Mouse (Mus musculus) liver, adult (tissue): ENCODE measurements around the gene Axdnd1.

Source experiments
- GATA4 ChIP-seq: IDR thresholded peaks from 2 replicates; pipeline ENCODE4 v1.6.1; 2014; ENCODE audit warnings: mild to moderate bottlenecking, low read length; ENCODE audit not compliant: insufficient replicate concordance

Axdnd1 gene

DNA sequence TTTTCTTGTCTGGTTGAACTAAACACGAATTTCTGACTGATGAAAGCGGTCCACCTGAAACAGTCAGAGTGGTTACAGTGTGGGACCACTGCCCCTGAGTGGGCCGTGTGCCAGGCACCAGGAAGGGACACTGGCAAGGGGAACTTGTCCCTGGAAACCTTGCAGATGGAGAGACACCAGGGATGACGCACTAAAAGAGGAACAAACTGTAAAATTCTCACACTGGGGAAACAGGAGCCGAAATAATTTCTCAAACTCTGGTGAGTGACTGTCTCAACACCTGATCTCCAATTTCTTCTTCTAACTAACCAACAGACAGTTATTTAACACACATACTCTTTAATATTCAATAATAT lies 135.4 kb downstream of the Axdnd1 start:
- TF ChIP-seq GATA4: no peak

DNA sequence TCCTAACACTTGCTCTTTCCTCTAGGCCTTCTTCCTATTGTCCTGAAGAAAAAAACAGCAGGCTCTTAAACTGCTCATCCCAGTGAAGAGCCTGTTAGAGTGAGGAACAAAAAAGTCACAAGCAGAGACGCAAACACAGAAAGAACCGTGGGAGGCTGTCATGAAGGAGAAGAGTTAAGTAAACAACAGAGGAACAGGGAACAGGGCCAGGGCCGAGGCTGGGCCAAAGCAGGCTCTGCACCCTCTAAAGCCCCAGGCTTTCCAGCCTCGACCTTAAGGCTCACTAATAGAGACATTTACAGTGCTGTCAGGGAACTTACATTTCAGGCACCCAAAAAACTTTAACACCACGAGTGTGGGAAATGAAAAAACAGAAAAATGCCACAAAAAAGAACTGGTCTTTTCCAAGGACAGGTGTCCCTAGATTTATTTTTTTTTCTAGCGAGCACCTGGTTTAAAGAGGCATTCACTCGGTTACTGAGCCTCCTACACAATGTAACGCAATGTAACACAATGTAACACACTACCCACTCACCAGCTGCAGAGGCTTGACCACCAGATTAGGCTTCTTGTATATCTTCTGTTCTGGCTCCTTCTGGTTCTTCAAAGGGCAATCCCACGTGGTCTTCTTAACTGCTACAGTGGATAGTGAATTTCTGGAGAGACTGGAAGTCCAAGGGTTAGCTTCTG lies 136.0 kb downstream of the Axdnd1 start:
- no peak for TF ChIP-seq GATA4

- no peak for TF ChIP-seq GATA4
Observed at GRCm38 (mm10) chr1:156284207-156284606, 136.8 kb downstream of the Axdnd1 start.

DNA sequence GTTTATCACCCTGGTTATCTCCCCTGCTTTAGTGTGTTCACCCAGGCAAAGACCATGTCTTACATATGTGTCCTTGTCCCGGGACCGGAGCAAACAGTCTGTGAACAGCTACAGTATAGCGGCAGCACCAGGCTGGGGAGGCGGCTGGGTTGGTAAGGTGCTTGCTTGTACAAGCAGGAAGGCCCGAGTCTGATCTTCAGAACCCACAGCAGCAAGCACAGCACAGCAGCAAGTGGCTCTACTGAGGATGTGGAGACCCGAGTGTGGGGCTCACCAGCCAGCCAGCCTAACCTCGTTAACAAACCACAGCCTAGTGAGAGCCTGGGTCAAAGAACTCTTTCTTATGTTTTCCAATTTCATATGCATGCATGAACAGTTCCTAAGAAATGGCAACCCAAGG lies 140.8 kb downstream of the Axdnd1 start:
- no peak for TF ChIP-seq GATA4

DNA sequence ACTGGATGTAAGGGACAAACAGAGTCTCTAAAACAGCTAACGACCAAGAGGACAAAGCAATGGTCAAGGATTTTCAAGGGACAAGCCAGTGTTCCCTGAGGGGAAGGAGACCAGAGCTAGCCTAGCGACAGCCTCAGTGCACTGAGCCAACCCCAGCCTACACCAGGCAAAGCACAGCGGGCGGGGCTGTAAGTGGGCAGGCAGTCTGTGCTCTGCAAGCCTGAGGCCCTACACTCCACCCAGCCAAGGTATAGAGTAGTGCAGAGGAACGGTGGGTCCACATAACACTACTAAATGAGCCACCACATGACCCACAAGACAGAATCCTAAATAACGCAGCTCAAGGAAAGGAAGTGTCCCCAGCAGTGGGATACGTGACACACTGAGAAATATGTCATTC lies 147.3 kb downstream of the Axdnd1 start:
- TF ChIP-seq GATA4: no peak
